Mouse (Mus musculus): Measurements from ENCODE around the gene Olfr361.
"Not testable (repeated sequence)": the region's sequence is repeated elsewhere in the genome, so short reads cannot be mapped to it uniquely, and the experiment has no call there.

Olfr361 gene

DNA sequence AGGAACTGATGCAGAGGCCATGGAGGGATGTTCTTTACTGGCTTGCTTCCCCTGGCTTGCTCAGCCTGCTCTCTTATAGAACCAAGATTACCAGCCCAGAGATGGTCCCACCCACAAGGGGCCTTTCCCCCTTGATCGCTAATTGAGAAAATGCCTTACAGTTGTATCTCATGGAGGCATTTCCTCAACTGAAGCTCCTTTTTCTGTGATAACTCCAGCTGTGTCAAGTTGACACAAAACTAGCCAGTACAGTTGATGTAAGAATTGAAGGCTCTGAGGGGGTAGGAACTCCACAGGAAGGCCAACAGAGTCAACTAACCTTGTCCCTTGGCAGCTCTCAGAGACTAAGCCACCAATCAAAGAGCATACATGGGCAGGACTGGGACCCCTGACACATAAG lies at the start of gene Olfr361:
Gene Olfr361 (minus strand): TSS at position 101 of the 400 bp plus-strand sequence.
- DNase-seq (ENCODE audit: low spot score in 2 of 2) = not testable (repeated sequence)

- no peak for DNase-seq (ENCODE audit: low spot score in 2 of 2)
Observed at GRCm38 (mm10) chr2:37117810-37118209, 28.7 kb upstream of the Olfr361 start, which contains the start of gene Olfr362. TSS of gene Olfr362 (minus strand) at chr2:37117910.

DNA sequence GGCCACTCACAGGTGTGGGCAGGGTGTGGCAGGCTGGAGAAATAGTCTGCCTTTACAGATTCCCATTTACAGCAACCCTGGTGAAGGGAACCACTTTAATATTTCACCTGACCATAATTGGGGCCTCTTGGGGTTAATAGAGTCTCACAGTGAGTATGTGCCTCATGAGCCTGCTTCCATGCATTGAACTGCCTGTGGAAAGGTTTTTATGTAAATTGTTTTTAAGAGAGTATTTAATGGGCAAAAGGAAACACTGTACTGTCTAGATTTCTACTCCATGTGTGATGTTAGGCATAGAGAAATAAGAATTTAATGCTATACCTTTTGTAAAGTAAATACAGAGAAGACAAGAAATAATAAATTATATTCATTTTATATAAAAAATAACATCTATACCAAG lies 23.6 kb downstream of the Olfr361 start, which contains the start of gene Olfr360:
Gene Olfr360 (plus strand): TSS at position 301 of the 400 bp plus-strand sequence.
- DNase-seq (ENCODE audit: low spot score in 2 of 2) = no peak
